Mouse (Mus musculus): Measurements from ENCODE around the gene Rhox3f. TPM values are rescaled to one million over a fixed set of nuclear protein-coding genes. Genes with fewer than 3 reads are reported as not detected.
"Not testable (repeated sequence)": the region's sequence is repeated elsewhere in the genome, so short reads cannot be mapped to it uniquely, and the experiment has no call there.

The Rhox3f gene
- polyA plus RNA-seq (2021): not detected

GRCm38 (mm10) chrX:37580692-37581091, at the start of gene Rhox3f:
Gene Rhox3f, plus strand, starts transcription at chrX:37580992.
- in situ Hi-C loops (cut with MboI; ENCODE audit: low pct_unique_long_range_greater_than_20kb); CTCF ChIA-PET; H3K27me3 ChIP-seq; ATAC-seq; DNase-seq (ENCODE audit: low read depth, low spot score); POLR2A ChIA-PET: not testable (repeated sequence)

GRCm38 (mm10) chrX:37541719-37542118, 39.1 kb upstream of the Rhox3f start, which contains the start of gene Rhox3e:
Gene Rhox3e, plus strand, starts transcription at chrX:37542019.
- in situ Hi-C loops (cut with MboI; ENCODE audit: low pct_unique_long_range_greater_than_20kb); DNase-seq (ENCODE audit: low read depth, low spot score); CTCF ChIA-PET; H3K27me3 ChIP-seq; POLR2A ChIA-PET; ATAC-seq: not testable (repeated sequence)

GRCm38 (mm10) chrX:37557112-37557511, 23.7 kb upstream of the Rhox3f start, which contains the start of gene Rhox4e:
Gene Rhox4e, plus strand, starts transcription at chrX:37557412.
- H3K27me3 ChIP-seq; POLR2A ChIA-PET; DNase-seq (ENCODE audit: low read depth, low spot score); in situ Hi-C loops (cut with MboI; ENCODE audit: low pct_unique_long_range_greater_than_20kb); CTCF ChIA-PET; ATAC-seq: not testable (repeated sequence)

- DNase-seq (ENCODE audit: low read depth, low spot score); CTCF ChIA-PET; H3K27me3 ChIP-seq; POLR2A ChIA-PET; in situ Hi-C loops (cut with MboI; ENCODE audit: low pct_unique_long_range_greater_than_20kb); ATAC-seq: not testable (repeated sequence)
These were observed 9.7 kb upstream of the Rhox3f start, which contains the start of gene Rhox2f for GRCm38 (mm10) chrX:37571105-37571504. Gene Rhox2f, plus strand, starts transcription at chrX:37571405.

- in situ Hi-C loops (cut with MboI; ENCODE audit: low pct_unique_long_range_greater_than_20kb); POLR2A ChIA-PET; CTCF ChIA-PET; ATAC-seq; H3K27me3 ChIP-seq; DNase-seq (ENCODE audit: low read depth, low spot score): not testable (repeated sequence)
These were observed 8.2 kb upstream of the Rhox3f start for GRCm38 (mm10) chrX:37572638-37573037.

GRCm38 (mm10) chrX:37607604-37608003, 26.8 kb downstream of the Rhox3f start, which contains the start of gene Rhox4f:
Gene Rhox4f, minus strand, starts transcription at chrX:37607704.
- POLR2A ChIA-PET; CTCF ChIA-PET; DNase-seq (ENCODE audit: low read depth, low spot score); H3K27me3 ChIP-seq; in situ Hi-C loops (cut with MboI; ENCODE audit: low pct_unique_long_range_greater_than_20kb); ATAC-seq: not testable (repeated sequence)

GRCm38 (mm10) chrX:37628512-37628911, 47.7 kb downstream of the Rhox3f start, which contains the start of gene Rhox3g:
Gene Rhox3g, minus strand, starts transcription at chrX:37628612.
- in situ Hi-C loops (cut with MboI; ENCODE audit: low pct_unique_long_range_greater_than_20kb); DNase-seq (ENCODE audit: low read depth, low spot score); H3K27me3 ChIP-seq; ATAC-seq; CTCF ChIA-PET; POLR2A ChIA-PET: not testable (repeated sequence)

Other genes starting within 250 kb of the Rhox3f start
- gene Rhox3a2, start 201.0 kb upstream of the Rhox3f start, polyA plus RNA-seq (2021): not detected
- gene Rhox4a2, start 190.1 kb upstream of the Rhox3f start, polyA plus RNA-seq (2021): not detected
- not detected for gene Rhox2b, start 168.9 kb upstream of the Rhox3f start, polyA plus RNA-seq (2021)
- not detected for gene Rhox4b, start 148.5 kb upstream of the Rhox3f start, polyA plus RNA-seq (2021)
- gene Rhox2c, start 127.3 kb upstream of the Rhox3f start, polyA plus RNA-seq (2021): not detected
- not detected for gene Rhox3c, start 122.4 kb upstream of the Rhox3f start, polyA plus RNA-seq (2021)
- gene Rhox4c, start 100.7 kb upstream of the Rhox3f start, polyA plus RNA-seq (2021): not detected
- not detected for gene Rhox2d, start 87.6 kb upstream of the Rhox3f start, polyA plus RNA-seq (2021)
- not detected for gene Rhox4d, start 66.6 kb upstream of the Rhox3f start, polyA plus RNA-seq (2021)
- not detected for gene Rhox2e, start 50.5 kb upstream of the Rhox3f start, polyA plus RNA-seq (2021)
- not detected for gene Rhox3e, start 39.0 kb upstream of the Rhox3f start, polyA plus RNA-seq (2021)
- gene Rhox4e, start 23.6 kb upstream of the Rhox3f start, polyA plus RNA-seq (2021): not detected
- gene Rhox2f, start 9.6 kb upstream of the Rhox3f start, polyA plus RNA-seq (2021): not detected
- not detected for gene Rhox4f, start 26.7 kb downstream of the Rhox3f start, polyA plus RNA-seq (2021)
- not detected for gene Rhox3g, start 47.6 kb downstream of the Rhox3f start, polyA plus RNA-seq (2021)
- not detected for gene Rhox2g, start 62.5 kb downstream of the Rhox3f start, polyA plus RNA-seq (2021)
- not detected for gene Rhox4g, start 70.3 kb downstream of the Rhox3f start, polyA plus RNA-seq (2021)
- not detected for gene Rhox3h, start 87.8 kb downstream of the Rhox3f start, polyA plus RNA-seq (2021)
- gene Rhox2h, start 92.3 kb downstream of the Rhox3f start, polyA plus RNA-seq (2021): not detected
- gene Rhox5, start 223.8 kb downstream of the Rhox3f start, polyA plus RNA-seq (2021): 1.9 TPM
- gene Rhox6, start 245.9 kb downstream of the Rhox3f start, polyA plus RNA-seq (2021): not detected

All from Patski (cell line).